Comparison of ENCODE assay signal across 9 mouse cellular contexts in the genomic region with DNA sequence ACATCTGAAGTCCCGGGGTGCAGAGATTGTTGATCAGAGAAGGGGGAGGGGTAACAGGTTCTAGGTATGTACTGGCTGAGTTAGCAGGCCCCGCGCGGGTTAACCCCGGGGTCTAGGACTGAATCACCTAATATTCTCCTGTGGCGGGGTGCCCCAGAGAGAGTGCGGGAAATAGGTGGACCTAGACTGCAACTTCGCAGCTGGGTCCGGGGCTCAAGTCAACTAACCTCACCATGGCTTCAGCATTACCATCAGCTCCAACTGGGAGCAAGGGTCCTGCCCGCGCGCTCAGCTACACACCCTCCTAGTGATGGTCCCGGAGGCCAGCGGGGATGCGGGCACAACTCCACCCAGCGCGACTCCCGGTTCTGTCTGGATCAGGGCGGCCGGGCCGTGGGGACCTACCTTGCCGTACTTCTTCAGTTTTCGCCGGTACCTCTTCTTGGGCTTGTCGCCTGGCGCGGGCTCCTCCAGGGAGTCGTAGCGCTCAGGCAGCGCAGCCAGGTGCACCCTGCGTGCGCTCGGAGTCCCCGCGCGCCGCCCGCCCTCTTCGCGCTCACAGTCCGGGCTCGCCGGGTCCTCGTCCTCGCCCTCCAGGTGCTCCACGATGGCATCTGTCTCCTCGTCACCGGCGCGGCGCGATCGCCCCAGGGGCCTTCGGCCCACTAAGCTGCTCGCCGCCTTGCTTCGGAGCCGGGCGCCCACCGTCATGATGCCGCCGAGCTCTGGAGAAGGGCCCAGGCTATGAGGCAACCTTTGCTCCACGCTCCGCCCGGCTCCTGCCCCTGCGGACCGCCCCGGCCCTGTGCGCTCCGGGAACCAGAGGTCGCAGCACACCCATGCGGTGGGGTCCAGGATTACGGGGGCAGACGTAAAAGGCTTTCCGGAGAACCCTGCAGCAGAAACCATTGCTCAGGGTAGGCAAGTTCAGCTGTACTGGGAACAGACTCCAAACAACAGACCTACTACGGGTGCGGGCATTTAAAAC. TPM values are rescaled to one million over a fixed set of nuclear protein-coding genes. Genes with fewer than 3 reads are reported as not detected.
A peak's percentile ranks its signal among the peaks of the same experiment; 100 is the strongest.
DNase-seq lines count a peak whose midpoint lies in the region; ATAC-seq and TF ChIP-seq lines count a peak whose summit lies in the region.
"Had no signal": no experiment of that assay in that cellular context is flagged by ENCODE, and none has a peak within 500 bp of the region (broad histone marks: within the 10 kb centered on the region; RNA-seq: fewer than 3 reads in every experiment).

A gene (minus strand): TSS at position 938 of the 988 bp plus-strand sequence.

- no peaks in the 10 kb centered on the region for H3K9me3 ChIP-seq in forebrain, embryonic 16.5 days (ENCODE audit: control insufficient read depth, low read length)
- H3K9me3 ChIP-seq in lung, postnatal 0 days (ENCODE audit: low read length) = no peaks in the 10 kb centered on the region

- no peak for TF ChIP-seq EP300 in lung, postnatal 0 days (IDR thresholded peaks at IDR 0.05)

- H3K27ac ChIP-seq in forebrain, embryonic 16.5 days (ENCODE audit: low read length) = no peak within 1 kb of the TSS
- peak within 1 kb of the TSS; percentile 54; the same call in 1 of the 2 replicates for H3K27ac ChIP-seq in lung, postnatal 0 days (ENCODE audit: low read length)

- TF ChIP-seq CTCF in lung, postnatal 0 days (IDR thresholded peaks at IDR 0.05) = peak; percentile 84

- 0 out of 2 replicates have a peak, but pooled peaks cover 6% of the 10 kb centered on the region for H3K4me1 ChIP-seq in forebrain, embryonic 16.5 days (replicated peaks; ENCODE audit: control insufficient read depth, insufficient read depth, low read length)
- H3K4me1 ChIP-seq in lung, postnatal 0 days (ENCODE audit: insufficient read depth, low read depth, low read length) = 0 out of 2 replicates have a peak, but pooled peaks cover 6% of the 10 kb centered on the region

- H3K4me2 ChIP-seq in forebrain, embryonic 16.5 days (ENCODE audit: low read length) = peak within 1 kb of the TSS; percentile 79
- H3K4me2 ChIP-seq in lung, postnatal 0 days (replicated peaks; ENCODE audit: low read depth, low read length) = peak within 1 kb of the TSS; percentile 68

- DNase-seq in urinary bladder, adult 18-20 months (ENCODE audit: low spot score in 2 of 2) = peak; percentile 16 to 41
- DNase-seq in urinary bladder, postnatal 10 days (ENCODE audit: low spot score) = no peak
- peak; percentile 65 for DNase-seq in heart, postnatal 25 days (ENCODE audit: low spot score)
- peak; percentile 85 to 91 for DNase-seq in kidney, postnatal 4 days
- peak; percentile 82 for DNase-seq in lung, postnatal 0 days (ENCODE audit: low spot score)
- DNase-seq in ovary, postnatal 36 days (ENCODE audit: low spot score) = peak; percentile 87
- no peak for DNase-seq in cerebellum, adult 9-11 months

- H3K36me3 ChIP-seq in forebrain, embryonic 16.5 days (ENCODE audit: control insufficient read depth, insufficient read depth) = no peaks in the 10 kb centered on the region
- H3K36me3 ChIP-seq in lung, postnatal 0 days (ENCODE audit: insufficient read depth, low read length) = no peaks in the 10 kb centered on the region

- 3% methylated on average over 77 of the region's 77 CpGs for WGBS in forebrain, embryonic 16.5 days
- 2% methylated on average over 68 of the region's 77 CpGs for WGBS in lung, postnatal 0 days

- peak; percentile 79 for ATAC-seq in forebrain, embryonic 16.5 days
- ATAC-seq in lung, postnatal 0 days = peak; percentile 98

- intact Hi-C loops in heart, postnatal 25 days (cut with DNase I) = loop anchor here (2.0 kb wide), 2 partner anchors 30 to 58 kb away; no protein-coding TSS in a partner anchor

- peaks cover 24% of the 10 kb centered on the region for H3K27me3 ChIP-seq in forebrain, embryonic 16.5 days (replicated peaks; ENCODE audit: control insufficient read depth, insufficient read depth, low read length)
- H3K27me3 ChIP-seq in lung, postnatal 0 days (replicated peaks; ENCODE audit: insufficient read depth, low read length) = peaks cover 16% of the 10 kb centered on the region

- H3K9ac ChIP-seq in forebrain, embryonic 16.5 days (replicated peaks; ENCODE audit: low read depth, low read length) = peak within 1 kb of the TSS; percentile 54
- peak within 1 kb of the TSS; percentile 60 for H3K9ac ChIP-seq in lung, postnatal 0 days (replicated peaks; ENCODE audit: low read depth)

- peak within 1 kb of the TSS; percentile 49 for H3K4me3 ChIP-seq in forebrain, embryonic 16.5 days (replicated peaks; ENCODE audit: low read length)
- H3K4me3 ChIP-seq in lung, postnatal 0 days (ENCODE audit: low read depth, low read length) = peak within 1 kb of the TSS; percentile 56

RNA-seq across cellular contexts. Expression of the gene that starts here (rescaled TPM):
- polyA plus RNA-seq in forebrain, embryonic 16.5 days (2015; fragmentation: Nextera tagmentation; extraction: Ambion mirVana) = 0.92 and 1.3 TPM in 2 replicates
- 10 to 100 TPM; 17.4 to 18.0 TPM for total RNA-seq in heart, postnatal 25 days (2021)
- 4.0 and 4.6 TPM in 2 replicates for polyA plus RNA-seq in lung, postnatal 0 days (2015; fragmentation: Nextera tagmentation; extraction: Ambion mirVana)
- total RNA-seq: neutrophil, adult 5-6 weeks had no signal

Comparison
In these comparisons a context has a peak if more than half of its experiments do, and no peak if none do; other contexts are left out.
1. DNase-seq: peak in urinary bladder, adult 18-20 months (2 of 2), heart, postnatal 25 days (single experiment), kidney, postnatal 4 days (2 of 2), lung, postnatal 0 days (single experiment) and ovary, postnatal 36 days (single experiment); none in urinary bladder, postnatal 10 days (single experiment) and cerebellum, adult 9-11 months (single experiment).